Mouse (Mus musculus): Measurements from ENCODE around the gene Cers6.

DNA sequence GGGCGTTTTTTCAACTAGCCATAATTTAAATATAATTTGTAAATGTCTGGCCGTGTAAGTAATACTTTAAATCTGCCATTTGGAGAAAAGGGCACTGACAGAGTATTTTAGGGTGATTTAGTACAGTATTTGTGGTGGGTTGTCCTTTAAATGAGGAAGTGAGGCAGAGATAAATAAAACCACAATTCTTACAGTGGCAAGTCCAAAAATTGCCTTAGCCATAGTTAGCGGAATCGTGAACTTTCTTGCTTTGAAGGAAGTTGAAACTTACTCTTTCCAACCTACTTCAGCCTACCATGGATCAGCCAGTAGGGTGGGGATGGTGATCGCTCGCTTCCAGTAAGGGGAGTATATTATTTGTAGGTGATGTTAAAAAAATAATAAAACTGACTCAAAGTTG is 11.8 kb downstream of the Cers6 start:
- no peak for TF ChIP-seq CTCF (IDR thresholded peaks at IDR 0.05; ENCODE audit: borderline replicate concordance, insufficient read depth, low read length)
- no peak for TF ChIP-seq POLR2A (IDR thresholded peaks at IDR 0.05; ENCODE audit: low read depth, low read length)
